In the genomic region with DNA sequence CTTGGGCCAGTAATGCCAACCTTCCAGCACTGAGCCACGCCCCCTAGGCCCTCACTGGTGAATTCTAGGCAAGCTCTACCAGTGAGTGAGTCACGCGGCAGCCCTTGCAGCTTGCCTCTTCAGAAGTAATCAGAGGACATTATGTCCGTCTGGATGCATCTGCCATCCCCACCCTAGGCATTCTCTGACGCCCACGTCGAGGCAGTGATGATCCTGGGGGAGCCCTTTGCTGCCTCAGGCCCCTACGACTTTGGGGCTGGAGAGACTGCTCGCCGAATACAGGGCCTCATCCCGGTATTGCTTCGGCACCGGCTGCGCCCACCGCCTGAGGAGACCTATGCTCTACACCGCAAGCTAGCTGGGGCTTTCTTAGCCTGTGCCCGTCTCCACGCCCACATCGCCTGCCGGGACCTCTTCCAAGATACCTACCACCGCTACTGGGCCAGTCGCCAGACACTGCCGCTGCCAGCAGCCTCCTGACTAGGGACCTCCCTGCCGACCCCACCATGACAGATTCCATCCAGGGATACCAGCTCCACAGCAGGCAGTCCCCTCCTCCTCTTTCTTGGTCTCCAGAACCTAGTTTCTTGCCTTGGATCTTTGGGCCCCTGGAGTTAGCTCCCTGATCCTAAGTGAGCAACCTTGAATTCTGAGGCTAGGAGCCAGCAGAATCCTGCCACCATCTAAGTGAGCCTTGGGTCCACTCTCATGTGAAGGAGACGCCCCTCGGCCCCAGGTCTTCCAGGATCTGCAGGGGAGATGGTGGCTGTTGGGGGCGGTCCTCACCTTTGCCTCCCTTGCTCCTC, we compare ENCODE assay signal across 8 mouse cellular contexts. TPM values are rescaled to one million over a fixed set of nuclear protein-coding genes. Genes with fewer than 3 reads are reported as not detected.
A peak's percentile ranks its signal among the peaks of the same experiment; 100 is the strongest.
DNase-seq lines count a peak whose midpoint lies in the region; ATAC-seq and TF ChIP-seq lines count a peak whose summit lies in the region.

No protein-coding gene starts in this region.

- peaks cover 2% of the 10 kb centered on the region for H3K4me1 ChIP-seq in ES-Bruce4 (ENCODE audit: control insufficient read depth, insufficient read depth, low read length)
- peaks cover 16% of the 10 kb centered on the region; the same call in 1 of the 2 replicates for H3K4me1 ChIP-seq in forebrain, embryonic 11.5 days (replicated peaks; ENCODE audit: control insufficient read depth, insufficient read depth, low read length)
- H3K4me1 ChIP-seq in liver, embryonic 16.5 days (ENCODE audit: control insufficient read depth, low read depth, low read length), result peaks cover 27% of the 10 kb centered on the region
- H3K4me1 ChIP-seq in olfactory bulb, adult 2 months (ENCODE audit: control insufficient read depth, insufficient read depth, low read length), result peaks cover 38% of the 10 kb centered on the region
- H3K4me1 ChIP-seq in thymus, adult 2 months (replicated peaks; ENCODE audit: control insufficient read depth, insufficient read depth, low read length), result peaks cover 17% of the 10 kb centered on the region

- ATAC-seq in forebrain, embryonic 11.5 days (replicated peaks; ENCODE audit: low FRiP score), result peak; percentile 34
- ATAC-seq in liver, embryonic 16.5 days (ENCODE audit: low read depth), result no peak

- peak overlapping the region; percentile 59 for H3K4me3 ChIP-seq in ES-Bruce4 (ENCODE audit: low read depth, low read length)
- H3K4me3 ChIP-seq in forebrain, embryonic 11.5 days (ENCODE audit: low read depth, low read length), result peak overlapping the region; percentile 8; the same call in 1 of the 2 replicates
- no peak overlapping the region for H3K4me3 ChIP-seq in liver, embryonic 16.5 days (ENCODE audit: low read depth, low read length)
- H3K4me3 ChIP-seq in olfactory bulb, adult 2 months (ENCODE audit: insufficient read depth, low read depth, low read length), result peak overlapping the region; percentile 42
- H3K4me3 ChIP-seq in thymus, adult 2 months (ENCODE audit: control insufficient read depth, insufficient read depth, low read length), result no peak overlapping the region

- peak overlapping the region; percentile 11 for H3K9ac ChIP-seq in ES-Bruce4 (ENCODE audit: low read depth, poor library complexity, severe bottlenecking)
- H3K9ac ChIP-seq in forebrain, embryonic 11.5 days (ENCODE audit: low read length), result peak overlapping the region; percentile 14
- H3K9ac ChIP-seq in liver, embryonic 16.5 days (ENCODE audit: low read depth, low read length), result peak overlapping the region; percentile 11; the same call in 1 of the 2 replicates

- no peaks in the 10 kb centered on the region for H3K36me3 ChIP-seq in ES-Bruce4 (ENCODE audit: control insufficient read depth, insufficient read depth, low read length, poor library complexity, severe bottlenecking)
- H3K36me3 ChIP-seq in forebrain, embryonic 11.5 days (ENCODE audit: control insufficient read depth, insufficient read depth, low read length), result no peaks in the 10 kb centered on the region
- no peaks in the 10 kb centered on the region for H3K36me3 ChIP-seq in liver, embryonic 16.5 days (ENCODE audit: control insufficient read depth, insufficient read depth)
- no peaks in the 10 kb centered on the region for H3K36me3 ChIP-seq in thymus, adult 2 months (ENCODE audit: control insufficient read depth, insufficient read depth, low read length)

- peak; percentile 92 for DNase-seq in brain, embryonic 14.5 days (ENCODE audit: low read depth)
- DNase-seq in forebrain, embryonic 11.5 days (ENCODE audit: low spot score), result peak; percentile 65
- peak; percentile 48 to 61 for DNase-seq in heart, postnatal 14 days
- peak; percentile 44 to 56 for DNase-seq in kidney, postnatal 4 days
- no peak for DNase-seq in thymus, adult 2 months

- no peaks in the 10 kb centered on the region for H3K9me3 ChIP-seq in ES-Bruce4 (replicated peaks; ENCODE audit: control insufficient read depth, insufficient read depth, low read length, poor library complexity, severe bottlenecking)
- no peaks in the 10 kb centered on the region for H3K9me3 ChIP-seq in forebrain, embryonic 11.5 days (ENCODE audit: control insufficient read depth, low read length)
- no peaks in the 10 kb centered on the region for H3K9me3 ChIP-seq in liver, embryonic 16.5 days (replicated peaks; ENCODE audit: control insufficient read depth, low read length)

- no peaks in the 10 kb centered on the region for H3K27me3 ChIP-seq in ES-Bruce4 (ENCODE audit: control insufficient read depth, insufficient read depth, low read length, poor library complexity, severe bottlenecking)
- H3K27me3 ChIP-seq in forebrain, embryonic 11.5 days (ENCODE audit: control insufficient read depth, insufficient read depth, low read length), result no peaks in the 10 kb centered on the region
- peaks cover 4% of the 10 kb centered on the region; the same call in 1 of the 2 replicates for H3K27me3 ChIP-seq in liver, embryonic 16.5 days (ENCODE audit: control insufficient read depth, insufficient read depth, low read depth, low read length)
- H3K27me3 ChIP-seq in thymus, adult 2 months (ENCODE audit: control insufficient read depth, insufficient read depth, low read length), result no peaks in the 10 kb centered on the region

- H3K27ac ChIP-seq in ES-Bruce4 (ENCODE audit: insufficient read depth, low read length), result peak overlapping the region; percentile 27
- peak overlapping the region; percentile 58 for H3K27ac ChIP-seq in forebrain, embryonic 11.5 days (ENCODE audit: low read depth, low read length)
- H3K27ac ChIP-seq in liver, embryonic 16.5 days (ENCODE audit: low read length), result no peak overlapping the region
- H3K27ac ChIP-seq in olfactory bulb, adult 2 months (ENCODE audit: insufficient read depth, low read depth, low read length), result peak overlapping the region; percentile 95
- H3K27ac ChIP-seq in thymus, adult 2 months (ENCODE audit: control insufficient read depth, insufficient read depth, low read length), result no peak overlapping the region

- TF ChIP-seq CTCF in ES-Bruce4 (IDR thresholded peaks at IDR 0.05; ENCODE audit: low read depth, low read length), result no peak
- TF ChIP-seq CTCF in brain, embryonic 14.5 days (IDR thresholded peaks at IDR 0.05; ENCODE audit: borderline replicate concordance, extremely low read depth, insufficient read depth, insufficient read length), result no peak
- no peak for TF ChIP-seq CTCF in olfactory bulb, adult 2 months (IDR thresholded peaks at IDR 0.05; ENCODE audit: insufficient read depth, low read depth, low read length)
- TF ChIP-seq CTCF in thymus, adult 2 months (IDR thresholded peaks at IDR 0.05; ENCODE audit: borderline replicate concordance, control insufficient read depth, extremely low read depth, insufficient read depth, low read length, poor library complexity), result no peak

- intact Hi-C loops in heart, postnatal 14 days (cut with DNase I), result no loop called here

- no peak for TF ChIP-seq POLR2A in ES-Bruce4 (IDR thresholded peaks at IDR 0.05; ENCODE audit: insufficient read depth, low read length)
- TF ChIP-seq POLR2A in brain, embryonic 14.5 days (IDR thresholded peaks at IDR 0.05; ENCODE audit: borderline replicate concordance, extremely low read depth, insufficient read depth, insufficient read length, poor library complexity, severe bottlenecking), result no peak
- TF ChIP-seq POLR2A in olfactory bulb, adult 2 months (IDR thresholded peaks at IDR 0.05; ENCODE audit: insufficient read depth, low read depth, low read length), result no peak
- TF ChIP-seq POLR2A in thymus, adult 2 months (IDR thresholded peaks at IDR 0.05; ENCODE audit: control insufficient read depth, extremely low read depth, insufficient read depth, low read length, poor library complexity), result no peak

- no peak for TF ChIP-seq EP300 in ES-Bruce4 (IDR thresholded peaks at IDR 0.05; ENCODE audit: insufficient read depth, low read depth, low read length)

- H3K4me2 ChIP-seq in forebrain, embryonic 11.5 days (ENCODE audit: low read depth, low read length, severe bottlenecking), result peak overlapping the region; percentile 83
- H3K4me2 ChIP-seq in liver, embryonic 16.5 days (ENCODE audit: low read depth, low read length), result no peak overlapping the region

- 15% methylated on average over 27 of the region's 27 CpGs for WGBS in forebrain, embryonic 11.5 days
- 65% methylated on average over 27 of the region's 27 CpGs for WGBS in liver, embryonic 16.5 days (ENCODE audit: insufficient replicate concordance)
- WGBS in olfactory bulb, adult 2 months, result 9% methylated on average over 27 of the region's 27 CpGs
- 78% methylated on average over 27 of the region's 27 CpGs for WGBS in thymus, adult 2 months

RNA-seq across cellular contexts. Expression of a gene that starts 1.0 kb away (rescaled TPM):
- polyA plus RNA-seq in ES-Bruce4 (2011; ENCODE audit: insufficient read depth, insufficient read length, low read depth, missing spikeins), result 32.9 and 38.5 TPM in 2 replicates
- polyA plus RNA-seq in brain, embryonic 14.5 days (2012; rRNA removed), result 109 and 112 TPM in 2 replicates
- 19.1 and 20.1 TPM in 2 replicates for polyA plus RNA-seq in forebrain, embryonic 11.5 days (2014; fragmentation: Nextera tagmentation; extraction: Ambion mirVana)
- 1 to 10 TPM; 7.9 to 8.5 TPM for total RNA-seq in heart, postnatal 14 days (2021)
- 1.2 and 1.9 TPM in 2 replicates for polyA plus RNA-seq in liver, embryonic 16.5 days (2015; fragmentation: Nextera tagmentation; extraction: Ambion mirVana)
- not detected in 2 replicates for polyA plus RNA-seq in olfactory bulb, adult 2 months (2012; ENCODE audit: insufficient read depth, insufficient read length, low replicate concordance, missing spikeins)
- polyA plus RNA-seq in thymus, adult 2 months (2012; rRNA removed), result 10.3 and 10.7 TPM in 2 replicates

RNA-seq across cellular contexts. Expression of a gene that starts 24.4 kb away (rescaled TPM):
- polyA plus RNA-seq in ES-Bruce4 (2011; ENCODE audit: insufficient read depth, insufficient read length, low read depth, missing spikeins), result 7.8 and 10.9 TPM in 2 replicates
- polyA plus RNA-seq in brain, embryonic 14.5 days (2012; rRNA removed), result 42.6 and 50.1 TPM in 2 replicates
- polyA plus RNA-seq in forebrain, embryonic 11.5 days (2014; fragmentation: Nextera tagmentation; extraction: Ambion mirVana), result 15.1 and 18.1 TPM in 2 replicates
- total RNA-seq in heart, postnatal 14 days (2021), result 1 to 10 TPM; 7.0 to 8.8 TPM
- polyA plus RNA-seq in liver, embryonic 16.5 days (2015; fragmentation: Nextera tagmentation; extraction: Ambion mirVana), result 26.6 and 32.3 TPM in 2 replicates
- polyA plus RNA-seq in olfactory bulb, adult 2 months (2012; ENCODE audit: insufficient read depth, insufficient read length, low replicate concordance, missing spikeins), result not detected in 2 replicates
- 53.1 and 57.8 TPM in 2 replicates for polyA plus RNA-seq in thymus, adult 2 months (2012; rRNA removed)

RNA-seq across cellular contexts. Expression of a gene that starts 28.8 kb away (rescaled TPM):
- 10.7 and 11.3 TPM in 2 replicates for polyA plus RNA-seq in ES-Bruce4 (2011; ENCODE audit: insufficient read depth, insufficient read length, low read depth, missing spikeins)
- polyA plus RNA-seq in brain, embryonic 14.5 days (2012; rRNA removed), result 15.3 and 15.9 TPM in 2 replicates
- 6.6 and 8.1 TPM in 2 replicates for polyA plus RNA-seq in forebrain, embryonic 11.5 days (2014; fragmentation: Nextera tagmentation; extraction: Ambion mirVana)
- total RNA-seq in heart, postnatal 14 days (2021), result 1 to 10 TPM; 4.5 to 5.5 TPM
- polyA plus RNA-seq in liver, embryonic 16.5 days (2015; fragmentation: Nextera tagmentation; extraction: Ambion mirVana), result 1.6 and 2.0 TPM in 2 replicates
- not detected in 2 replicates for polyA plus RNA-seq in olfactory bulb, adult 2 months (2012; ENCODE audit: insufficient read depth, insufficient read length, low replicate concordance, missing spikeins)
- polyA plus RNA-seq in thymus, adult 2 months (2012; rRNA removed), result 12.2 and 12.4 TPM in 2 replicates

Comparison
In these comparisons a context has a peak if more than half of its experiments do, and no peak if none do; other contexts are left out.
1. H3K27ac ChIP-seq: peak in ES-Bruce4 (single experiment), forebrain, embryonic 11.5 days (single experiment) and olfactory bulb, adult 2 months (single experiment); none in liver, embryonic 16.5 days (single experiment) and thymus, adult 2 months (single experiment).
2. H3K4me3 ChIP-seq: peak in ES-Bruce4 (single experiment), forebrain, embryonic 11.5 days (single experiment) and olfactory bulb, adult 2 months (single experiment); none in liver, embryonic 16.5 days (single experiment) and thymus, adult 2 months (single experiment).
3. Peak in every context shown above with its lines, with median percentiles within 50 percentile points of each other: H3K9ac ChIP-seq.